Mouse (Mus musculus) liver, embryonic 11.5 days (tissue): ENCODE results near the gene Stoml1. TPM values are rescaled to one million over a fixed set of nuclear protein-coding genes. Genes with fewer than 3 reads are reported as not detected.

Source experiments
- ATAC-seq: fragments of 200-750 bp; cut with Nextera tagmentation; replicated peaks from 2 replicates; pipeline ENCODE4 v1.8.0; 2017; ENCODE audit warnings: moderate number of reproducible peaks, mild to moderate bottlenecking, moderate TSS enrichment, moderate library complexity; ENCODE audit not compliant: low FRiP score
- DNase-seq: peaks from one replicate; pipeline ENCODE4 v3.0.0-alpha.2; 2017; ENCODE audit warnings: low spot score
- H3K27ac ChIP-seq: fragments of 300-500 bp; sonication (generic); 2 replicates; pipeline ENCODE4 v1.5.1; 2014; ENCODE audit warnings: mild to moderate bottlenecking, low read depth, low read length, control low read depth
- H3K27me3 ChIP-seq: fragments of 300-500 bp; sonication (generic); replicated peaks from 2 replicates; pipeline ENCODE4 v1.6.1; 2014; ENCODE audit warnings: low read length, mixed read lengths; ENCODE audit not compliant: control insufficient read depth, insufficient read depth
- H3K36me3 ChIP-seq: fragments of 300-500 bp; sonication (generic); 2 replicates; pipeline ENCODE4 v1.6.1; 2014; ENCODE audit warnings: mild to moderate bottlenecking, low read length, moderate library complexity, mixed read lengths; ENCODE audit not compliant: control insufficient read depth, insufficient read depth
- H3K4me1 ChIP-seq: fragments of 300-500 bp; sonication (generic); replicated peaks from 2 replicates; pipeline ENCODE4 v1.6.1; 2014; ENCODE audit warnings: low read length, mixed read lengths; ENCODE audit not compliant: control insufficient read depth, insufficient read depth
- H3K4me2 ChIP-seq: fragments of 300-500 bp; sonication (generic); 2 replicates; pipeline ENCODE4 v1.6.1; 2014; ENCODE audit warnings: mild to moderate bottlenecking, control low read depth, moderate library complexity
- H3K4me3 ChIP-seq: fragments of 300-500 bp; sonication (generic); 2 replicates; pipeline ENCODE4 v1.5.1; 2014; ENCODE audit warnings: low read depth, low read length, control low read depth
- H3K9ac ChIP-seq: fragments of 300-500 bp; sonication (generic); 2 replicates; pipeline ENCODE4 v1.6.1; 2014; ENCODE audit warnings: low read depth, low read length, control low read depth
- H3K9me3 ChIP-seq: fragments of 300-500 bp; sonication (generic); 2 replicates; pipeline ENCODE4 v1.6.1; 2016; ENCODE audit warnings: low read length, inconsistent platforms, mixed read lengths; ENCODE audit not compliant: control insufficient read depth
- WGBS: fragments of 180-500 bp; shearing (Covaris S2); extraction: QIAGEN DNeasy Blood & Tissue Kit; methylation state at CpG from one replicate; pipeline ENCODE4 v1.1.7; 2014; 5-methylcytosine and 5-hydroxymethylcytosine counted together
- polyA plus RNA-seq: library from polyadenylated mRNA; unstranded; fragments of >200 nt; fragmentation: Nextera tagmentation; extraction: Ambion mirVana; gene quantifications from 2 replicates; pipeline ENCODE4 v1.2.1, GENCODE M21; 2014

Stoml1 gene
- polyA plus RNA-seq, 1 experiment from 2014 or later: 12.9 TPM

GRCm38 (mm10) chr9:58274101-58274604, 21.2 kb downstream of the Stoml1 start:
- Histone ChIP-seq H3K27me3 (no peaks in the 10 kb centered on the region), H3K4me1 (peaks cover 12% of the 10 kb centered on the region), H3K27ac (no peak overlapping the region), H3K36me3 (no peaks in the 10 kb centered on the region), H3K4me2 (no peak overlapping the region), H3K9me3 (no peaks in the 10 kb centered on the region), H3K4me3 (no peak overlapping the region), H3K9ac (no peak overlapping the region)
- DNase-seq (no peak), ATAC-seq (no peak)
- WGBS: 86% methylated on average over 7 of the region's 7 CpGs

DNA sequence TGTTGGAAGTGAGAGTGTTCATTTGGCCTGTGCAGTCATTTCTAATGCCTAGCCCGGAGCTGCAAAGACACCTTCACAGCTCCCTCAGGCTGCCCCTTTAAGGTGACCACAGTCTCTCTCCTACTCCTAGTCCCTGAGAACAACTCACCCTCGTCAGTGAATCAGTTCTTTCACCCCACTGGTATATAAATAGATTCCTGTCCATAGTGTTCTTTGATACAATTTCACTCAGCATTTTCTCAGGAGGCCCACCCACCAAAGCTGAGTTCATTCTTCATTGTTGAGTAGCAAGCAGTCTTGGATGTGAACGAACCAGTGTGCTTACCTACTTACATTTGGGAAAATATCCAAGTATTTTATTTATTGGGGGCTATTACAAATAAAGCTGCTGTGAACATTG, 21.7 kb downstream of the Stoml1 start:
- ATAC-seq (no peak), DNase-seq (no peak)
- H3K4me3 ChIP-seq: no peak overlapping the region
- H3K27me3 ChIP-seq: no peaks in the 10 kb centered on the region
- H3K36me3 ChIP-seq: no peaks in the 10 kb centered on the region
- peak overlapping the region; percentile 7; the same call in 1 of the 2 replicates for H3K4me2 ChIP-seq
- 0 out of 2 replicates have a peak overlapping the region, but pooled peaks have one; percentile 7 for H3K27ac ChIP-seq
- 60% methylated on average over 3 of the region's 3 CpGs for WGBS
- H3K9ac ChIP-seq: no peak overlapping the region
- peaks cover 12% of the 10 kb centered on the region for H3K4me1 ChIP-seq
- H3K9me3 ChIP-seq: no peaks in the 10 kb centered on the region

GRCm38 (mm10) chr9:58275115-58275774, 22.3 kb downstream of the Stoml1 start:
- Histone ChIP-seq H3K36me3 (no peaks in the 10 kb centered on the region), H3K4me2 (peak overlapping the region; percentile 26; the same call in 1 of the 2 replicates), H3K4me1 (peaks cover 12% of the 10 kb centered on the region), H3K9ac (no peak overlapping the region), H3K27ac (peak overlapping the region; percentile 71), H3K9me3 (no peaks in the 10 kb centered on the region), H3K27me3 (no peaks in the 10 kb centered on the region), H3K4me3 (no peak overlapping the region)
- WGBS: 24% methylated on average over 8 of the region's 8 CpGs
- DNase-seq (no peak), ATAC-seq (peak; percentile 61)

GRCm38 (mm10) chr9:58275797-58276196, 22.8 kb downstream of the Stoml1 start:
- Histone ChIP-seq H3K4me1 (peaks cover 12% of the 10 kb centered on the region), H3K4me2 (peak overlapping the region; percentile 26; the same call in 1 of the 2 replicates), H3K27me3 (no peaks in the 10 kb centered on the region), H3K4me3 (no peak overlapping the region), H3K36me3 (no peaks in the 10 kb centered on the region), H3K9ac (no peak overlapping the region), H3K27ac (peak overlapping the region; percentile 71; the same call in 1 of the 2 replicates), H3K9me3 (no peaks in the 10 kb centered on the region)
- no peak for ATAC-seq
- 46% methylated on average over 3 of the region's 3 CpGs for WGBS
- DNase-seq: no peak

- ATAC-seq: no peak
- WGBS: 62% methylated on average over 5 of the region's 5 CpGs
- no peaks in the 10 kb centered on the region for H3K27me3 ChIP-seq
- no peak overlapping the region for H3K4me2 ChIP-seq
- H3K27ac ChIP-seq: no peak overlapping the region
- no peaks in the 10 kb centered on the region for H3K36me3 ChIP-seq
- no peak overlapping the region for H3K9ac ChIP-seq
- DNase-seq: no peak
- H3K9me3 ChIP-seq: no peaks in the 10 kb centered on the region
- peaks cover 12% of the 10 kb centered on the region for H3K4me1 ChIP-seq
- H3K4me3 ChIP-seq: no peak overlapping the region
These were observed 23.4 kb downstream of the Stoml1 start for GRCm38 (mm10) chr9:58276346-58276745.

DNA sequence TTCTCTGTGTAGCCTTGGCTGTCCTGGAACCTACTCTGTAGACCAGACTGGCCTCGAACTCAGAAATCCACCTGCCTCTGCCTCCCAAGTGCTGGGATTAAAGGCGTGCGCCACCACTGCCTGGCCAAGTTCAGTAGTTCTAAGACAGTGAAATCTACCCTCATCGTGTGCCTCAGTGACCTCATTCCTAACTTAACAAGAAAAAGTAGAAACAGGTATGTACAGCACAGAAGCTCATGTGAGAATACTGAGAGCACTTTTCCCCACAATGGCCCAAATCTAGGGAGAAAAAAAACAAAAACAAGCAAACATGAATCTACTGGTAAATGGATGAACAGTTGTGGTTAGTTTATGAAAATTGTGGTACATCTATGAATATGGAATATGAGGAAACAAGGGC, 25.3 kb downstream of the Stoml1 start:
- 93% methylated on average over 4 of the region's 4 CpGs for WGBS

GRCm38 (mm10) chr9:58278821-58279723, 26.1 kb downstream of the Stoml1 start:
- Histone ChIP-seq H3K27ac (no peak overlapping the region), H3K4me2 (no peak overlapping the region), H3K36me3 (no peaks in the 10 kb centered on the region), H3K9me3 (no peaks in the 10 kb centered on the region), H3K4me3 (no peak overlapping the region), H3K27me3 (no peaks in the 10 kb centered on the region), H3K9ac (no peak overlapping the region), H3K4me1 (peaks cover 10% of the 10 kb centered on the region; the same call in 1 of the 2 replicates)
- DNase-seq (no peak), ATAC-seq (no peak)
- WGBS: 71% methylated on average over 4 of the region's 4 CpGs

More for the DNA sequence above, 25.3 kb downstream of the Stoml1 start:
- Histone ChIP-seq H3K36me3 (no peaks in the 10 kb centered on the region), H3K4me2 (no peak overlapping the region), H3K27ac (no peak overlapping the region), H3K4me1 (peaks cover 10% of the 10 kb centered on the region; the same call in 1 of the 2 replicates), H3K4me3 (no peak overlapping the region), H3K9ac (no peak overlapping the region), H3K27me3 (no peaks in the 10 kb centered on the region), H3K9me3 (no peaks in the 10 kb centered on the region)
- DNase-seq (no peak), ATAC-seq (no peak)

DNA sequence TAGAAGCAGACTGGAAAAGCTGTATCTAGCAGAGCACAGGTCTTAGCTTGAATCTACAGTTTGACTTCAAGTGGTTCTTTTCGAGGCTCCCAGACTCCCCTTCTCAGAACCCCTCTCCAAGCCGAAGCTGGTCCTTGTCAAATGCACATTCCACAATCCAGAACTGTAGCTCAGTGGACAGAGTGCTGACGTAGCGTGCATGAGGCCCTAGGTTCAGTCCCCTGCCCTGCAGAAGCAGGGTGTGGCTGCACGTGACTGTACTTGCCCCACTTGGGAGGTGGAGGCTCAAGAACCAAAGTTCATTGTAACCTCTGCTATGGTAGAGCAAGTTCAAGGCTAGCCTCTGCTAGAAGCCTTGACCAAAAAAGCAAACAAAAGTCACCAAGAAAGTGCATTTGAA, 26.8 kb downstream of the Stoml1 start:
- Histone ChIP-seq H3K9ac (no peak overlapping the region), H3K9me3 (no peaks in the 10 kb centered on the region), H3K4me2 (no peak overlapping the region), H3K4me1 (peaks cover 7% of the 10 kb centered on the region; the same call in 1 of the 2 replicates), H3K27me3 (no peaks in the 10 kb centered on the region), H3K27ac (no peak overlapping the region), H3K4me3 (no peak overlapping the region), H3K36me3 (no peaks in the 10 kb centered on the region)
- ATAC-seq (no peak), DNase-seq (no peak)
- 62% methylated on average over 5 of the region's 5 CpGs for WGBS
